In the genomic region with DNA sequence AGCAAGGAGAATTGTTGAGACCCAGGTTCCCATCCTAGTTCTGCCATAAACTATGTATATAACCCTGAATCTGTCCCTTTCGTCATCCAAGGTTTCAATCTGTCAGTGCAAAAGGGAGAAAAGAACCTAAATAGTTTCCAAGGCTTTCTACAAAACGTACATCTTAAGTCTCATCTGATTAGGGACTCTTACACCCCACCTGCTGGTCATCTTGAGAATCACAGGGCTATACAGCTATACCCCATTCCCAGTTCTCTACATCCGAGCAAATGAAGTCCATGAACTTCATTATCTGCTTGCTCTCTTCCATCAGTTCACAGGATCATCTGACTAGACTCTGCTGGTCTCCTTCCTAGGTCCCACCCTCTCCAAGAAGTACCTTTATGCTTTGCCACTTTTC, we compare ENCODE assay signal across 10 mouse cellular contexts. TPM values are rescaled to one million over a fixed set of nuclear protein-coding genes. Genes with fewer than 3 reads are reported as not detected.
A peak's percentile ranks its signal among the peaks of the same experiment; 100 is the strongest.
DNase-seq lines count a peak whose midpoint lies in the region; ATAC-seq and TF ChIP-seq lines count a peak whose summit lies in the region.
"Had no signal": no experiment of that assay in that cellular context is flagged by ENCODE, and none has a peak within 500 bp of the region (broad histone marks: within the 10 kb centered on the region; RNA-seq: fewer than 3 reads in every experiment).

No protein-coding gene starts in this region.

- no peak overlapping the region for H3K4me2 ChIP-seq in midbrain, embryonic 15.5 days
- H3K4me2 ChIP-seq in midbrain, embryonic 11.5 days = no peak overlapping the region
- no peak overlapping the region for H3K4me2 ChIP-seq in kidney, postnatal 0 days (ENCODE audit: low read length)
- H3K4me2 ChIP-seq: heart, embryonic 15.5 days; midbrain, embryonic 12.5 days had no signal

- H3K27ac ChIP-seq in midbrain, embryonic 15.5 days = no peak overlapping the region
- H3K27ac ChIP-seq in midbrain, embryonic 11.5 days (ENCODE audit: low read depth, low read length) = no peak overlapping the region
- H3K27ac ChIP-seq in kidney, postnatal 0 days = no peak overlapping the region
- H3K27ac ChIP-seq: heart, embryonic 15.5 days; midbrain, embryonic 12.5 days had no signal

- H3K36me3 ChIP-seq in midbrain, embryonic 15.5 days (replicated peaks) = 0 out of 2 replicates have a peak, but pooled peaks cover 7% of the 10 kb centered on the region
- H3K36me3 ChIP-seq in midbrain, embryonic 11.5 days (ENCODE audit: control insufficient read depth, insufficient read depth, low read length) = no peaks in the 10 kb centered on the region
- 0 out of 2 replicates have a peak, but pooled peaks cover 9% of the 10 kb centered on the region for H3K36me3 ChIP-seq in kidney, postnatal 0 days (ENCODE audit: insufficient read depth, low read length)

- peaks cover 5% of the 10 kb centered on the region for H3K4me1 ChIP-seq in midbrain, embryonic 15.5 days
- peaks cover 3% of the 10 kb centered on the region; the same call in 1 of the 2 replicates for H3K4me1 ChIP-seq in midbrain, embryonic 11.5 days (ENCODE audit: control insufficient read depth, insufficient read depth, low read length)
- no peaks in the 10 kb centered on the region for H3K4me1 ChIP-seq in kidney, postnatal 0 days (replicated peaks; ENCODE audit: insufficient read depth, low read length)

- TF ChIP-seq CTCF in kidney, postnatal 0 days (IDR thresholded peaks at IDR 0.05; ENCODE audit: low read depth) = peak; percentile 69

- WGBS in midbrain, embryonic 15.5 days = 39% methylated on average over 3 of the region's 3 CpGs
- WGBS in midbrain, embryonic 11.5 days = 58% methylated on average over 3 of the region's 3 CpGs
- 44% methylated on average over 3 of the region's 3 CpGs for WGBS in kidney, postnatal 0 days

- peak; percentile 69; the same call in 1 of the 2 replicates for ATAC-seq in midbrain, embryonic 15.5 days (replicated peaks)
- ATAC-seq in midbrain, embryonic 11.5 days (ENCODE audit: low FRiP score) = no peak
- ATAC-seq in kidney, postnatal 0 days (replicated peaks; ENCODE audit: low FRiP score, low read depth) = no peak
- no peak for ATAC-seq in monocyte, adult 5-6 weeks (replicated peaks; ENCODE audit: insufficient number of reproducible peaks, low FRiP score, low TSS enrichment, poor library complexity, severe bottlenecking)

- DNase-seq in gastrocnemius, adult 18-20 months (ENCODE audit: low spot score) = peak; percentile 5
- DNase-seq in gastrocnemius, adult 8-10 months (ENCODE audit: low spot score in 2 of 2) = no peak
- DNase-seq in midbrain, embryonic 11.5 days (ENCODE audit: low spot score, missing footprints) = no peak
- DNase-seq in cerebellum, adult 9-11 months = peak; percentile 15
- peak; percentile 47 for DNase-seq in kidney, postnatal 0 days (ENCODE audit: low spot score)
- peak; percentile 33 for DNase-seq in mesoderm, embryonic 11.5 days (ENCODE audit: low read depth, low spot score)

- H3K27me3 ChIP-seq in midbrain, embryonic 15.5 days (replicated peaks) = no peaks in the 10 kb centered on the region
- no peaks in the 10 kb centered on the region for H3K27me3 ChIP-seq in midbrain, embryonic 11.5 days (ENCODE audit: control insufficient read depth, insufficient read depth, low read length)
- H3K27me3 ChIP-seq in kidney, postnatal 0 days (ENCODE audit: insufficient read depth, low read length) = no peaks in the 10 kb centered on the region
- H3K27me3 ChIP-seq: heart, embryonic 15.5 days; midbrain, embryonic 12.5 days had no signal

- H3K4me3 ChIP-seq in midbrain, embryonic 15.5 days = no peak overlapping the region
- no peak overlapping the region for H3K4me3 ChIP-seq in midbrain, embryonic 11.5 days (ENCODE audit: low read depth, low read length)
- no peak overlapping the region for H3K4me3 ChIP-seq in kidney, postnatal 0 days (replicated peaks; ENCODE audit: low read depth, low read length)
- H3K4me3 ChIP-seq: heart, embryonic 15.5 days; midbrain, embryonic 12.5 days had no signal

- H3K9ac ChIP-seq in midbrain, embryonic 15.5 days = no peak overlapping the region
- no peak overlapping the region for H3K9ac ChIP-seq in midbrain, embryonic 11.5 days (ENCODE audit: low read length)
- no peak overlapping the region for H3K9ac ChIP-seq in kidney, postnatal 0 days (ENCODE audit: low read depth, low read length)
- H3K9ac ChIP-seq: heart, embryonic 15.5 days; midbrain, embryonic 12.5 days had no signal

- H3K9me3 ChIP-seq in midbrain, embryonic 15.5 days = no peaks in the 10 kb centered on the region
- H3K9me3 ChIP-seq in midbrain, embryonic 11.5 days (ENCODE audit: control insufficient read depth, low read length) = no peaks in the 10 kb centered on the region
- no peaks in the 10 kb centered on the region for H3K9me3 ChIP-seq in kidney, postnatal 0 days (replicated peaks; ENCODE audit: low read length)
- H3K9me3 ChIP-seq: heart, embryonic 15.5 days; midbrain, embryonic 12.5 days had no signal

RNA-seq across cellular contexts. Expression of a gene that starts 6.0 kb away (rescaled TPM):
- total RNA-seq in gastrocnemius, adult 18-20 months (2021) = 10 to 100 TPM; 26.9 to 28.6 TPM
- total RNA-seq in gastrocnemius, adult 8-10 months (2022) = 10 to 100 TPM; 24.3 to 31.7 (median 26.5) TPM
- polyA plus RNA-seq in midbrain, embryonic 15.5 days (2015; fragmentation: Nextera tagmentation; extraction: Ambion mirVana) = 118 and 128 TPM in 2 replicates
- polyA plus RNA-seq in midbrain, embryonic 11.5 days (2014; fragmentation: Nextera tagmentation; extraction: Ambion mirVana) = 40.6 and 46.5 TPM in 2 replicates
- 46.4 and 49.3 TPM in 2 replicates for polyA plus RNA-seq in kidney, postnatal 0 days (2015; fragmentation: Nextera tagmentation; extraction: Ambion mirVana)
- 31.7 to 43.8 TPM (median 42.4 TPM) in 3 replicates for total RNA-seq in monocyte, adult 5-6 weeks (2017)

Comparison
In these comparisons a context has a peak if more than half of its experiments do, and no peak if none do; other contexts are left out.
1. DNase-seq: peak in gastrocnemius, adult 18-20 months (single experiment), cerebellum, adult 9-11 months (single experiment), kidney, postnatal 0 days (single experiment) and mesoderm, embryonic 11.5 days (single experiment); none in gastrocnemius, adult 8-10 months (0 of 2) and midbrain, embryonic 11.5 days (single experiment).